Mouse (Mus musculus): ENCODE data around the gene Ctsw.

Ctsw gene

GRCm38 (mm10) chr19:5488878-5489571, 20.7 kb upstream of the Ctsw start:
- peak; percentile 98 to 99 for DNase-seq (ENCODE audit: low spot score in 2 of 2)

- DNase-seq (ENCODE audit: low spot score in 2 of 2), result peak; percentile 95 to 97
These were observed 19.7 kb upstream of the Ctsw start, which contains the start of gene Mus81 for GRCm38 (mm10) chr19:5487768-5488550. TSS of gene Mus81 (minus strand) at chr19:5488402.

- DNase-seq (ENCODE audit: low spot score in 2 of 2), result peak in 1 of 2 experiments; percentile 27
These were observed 18.5 kb upstream of the Ctsw start for GRCm38 (mm10) chr19:5486771-5487170.

GRCm38 (mm10) chr19:5486286-5486685, 18.0 kb upstream of the Ctsw start:
- DNase-seq (ENCODE audit: low spot score in 2 of 2), result peak; percentile 52 to 71

GRCm38 (mm10) chr19:5485821-5486220, 17.5 kb upstream of the Ctsw start:
- peak in 1 of 2 experiments; percentile 33 for DNase-seq (ENCODE audit: low spot score in 2 of 2)

GRCm38 (mm10) chr19:5485371-5485770, 17.1 kb upstream of the Ctsw start:
- DNase-seq (ENCODE audit: low spot score in 2 of 2), result peak; percentile 30 to 46

- DNase-seq (ENCODE audit: low spot score in 2 of 2), result no peak
These were observed 16.2 kb upstream of the Ctsw start for GRCm38 (mm10) chr19:5484496-5484895.

- DNase-seq (ENCODE audit: low spot score in 2 of 2), result peak; percentile 23 to 38
These were observed 15.4 kb upstream of the Ctsw start for GRCm38 (mm10) chr19:5483386-5484359.

- no peak for DNase-seq (ENCODE audit: low spot score in 2 of 2)
These were observed 13.1 kb upstream of the Ctsw start for GRCm38 (mm10) chr19:5481398-5481797.

GRCm38 (mm10) chr19:5480016-5480415, 11.7 kb upstream of the Ctsw start:
- no peak for DNase-seq (ENCODE audit: low spot score in 2 of 2)

- DNase-seq (ENCODE audit: low spot score in 2 of 2), result no peak
These were observed 9.5 kb upstream of the Ctsw start for GRCm38 (mm10) chr19:5477668-5478300.

- DNase-seq (ENCODE audit: low spot score in 2 of 2), result peak in 1 of 2 experiments; percentile 43
These were observed 8.8 kb upstream of the Ctsw start for GRCm38 (mm10) chr19:5477004-5477667.

GRCm38 (mm10) chr19:5475069-5475714, 6.9 kb upstream of the Ctsw start:
- DNase-seq (ENCODE audit: low spot score in 2 of 2), result peak in 1 of 2 experiments; percentile 53

- peak in 1 of 2 experiments; percentile 49 for DNase-seq (ENCODE audit: low spot score in 2 of 2)
These were observed 6.2 kb upstream of the Ctsw start for GRCm38 (mm10) chr19:5474281-5475068.

- peak; percentile 82 to 86 for DNase-seq (ENCODE audit: low spot score in 2 of 2)
These were observed 5.4 kb upstream of the Ctsw start, which contains the start of gene Efemp2 for GRCm38 (mm10) chr19:5473720-5474119. TSS of gene Efemp2 (plus strand) at chr19:5473954.

GRCm38 (mm10) chr19:5472857-5473256, 4.5 kb upstream of the Ctsw start:
- no peak for DNase-seq (ENCODE audit: low spot score in 2 of 2)

GRCm38 (mm10) chr19:5471846-5472245, 3.5 kb upstream of the Ctsw start:
- DNase-seq (ENCODE audit: low spot score in 2 of 2), result no peak

GRCm38 (mm10) chr19:5466916-5467500, 1.3 kb downstream of the Ctsw start:
- DNase-seq (ENCODE audit: low spot score in 2 of 2), result no peak

- no peak for DNase-seq (ENCODE audit: low spot score in 2 of 2)
These were observed 3.3 kb downstream of the Ctsw start for GRCm38 (mm10) chr19:5465037-5465436.
